Mouse (Mus musculus): Measurements from ENCODE around the gene Asb6.

Gene Asb6

DNA sequence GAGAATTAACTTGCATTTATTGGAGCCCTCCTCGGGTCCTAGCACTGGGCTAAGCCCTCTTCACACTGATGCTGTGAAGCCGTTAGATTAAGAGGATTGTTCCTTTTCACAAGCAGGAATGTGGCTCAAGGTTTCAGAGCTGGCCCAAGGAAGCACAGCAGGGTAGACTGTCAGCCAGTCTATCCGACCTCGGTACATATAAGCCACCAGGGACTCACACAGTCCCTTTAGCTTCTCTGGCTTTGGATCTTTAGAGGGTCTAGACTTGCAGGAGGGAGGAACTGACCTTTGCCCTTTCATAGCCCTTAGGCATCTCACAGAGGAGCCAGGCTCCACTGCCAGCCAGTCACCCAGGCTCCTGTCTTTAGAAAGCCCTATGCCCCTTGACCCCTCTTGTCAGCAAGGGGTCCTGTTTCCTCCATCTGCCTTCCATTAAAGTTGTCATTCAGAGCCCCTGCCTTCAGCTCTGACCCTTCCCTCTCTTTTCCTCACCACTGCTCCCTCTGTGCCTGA is at the start of gene Asb6:
Asb6 (minus strand) TSS at position 51 of the 513 bp plus-strand sequence.
- DNase-seq (ENCODE audit: low spot score): no peak

DNA sequence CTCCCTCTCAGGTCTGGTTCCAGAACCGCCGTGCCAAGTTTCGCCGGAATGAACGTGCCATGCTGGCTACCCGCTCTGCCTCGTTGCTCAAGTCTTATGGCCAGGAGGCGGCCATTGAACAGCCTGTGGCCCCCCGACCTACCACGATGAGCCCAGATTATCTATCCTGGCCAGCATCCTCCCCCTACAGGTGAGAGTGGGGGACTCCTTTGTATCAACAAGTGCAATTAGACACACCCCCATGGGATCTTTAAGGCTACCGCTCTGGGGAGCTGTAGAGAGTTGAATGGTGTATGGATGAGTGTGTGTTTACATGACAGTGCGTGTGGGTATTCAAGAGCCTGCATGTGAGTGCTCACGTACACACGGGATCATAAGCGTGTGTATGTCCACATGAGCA is 49.3 kb upstream of the Asb6 start:
- no peak for DNase-seq (ENCODE audit: low spot score)

DNA sequence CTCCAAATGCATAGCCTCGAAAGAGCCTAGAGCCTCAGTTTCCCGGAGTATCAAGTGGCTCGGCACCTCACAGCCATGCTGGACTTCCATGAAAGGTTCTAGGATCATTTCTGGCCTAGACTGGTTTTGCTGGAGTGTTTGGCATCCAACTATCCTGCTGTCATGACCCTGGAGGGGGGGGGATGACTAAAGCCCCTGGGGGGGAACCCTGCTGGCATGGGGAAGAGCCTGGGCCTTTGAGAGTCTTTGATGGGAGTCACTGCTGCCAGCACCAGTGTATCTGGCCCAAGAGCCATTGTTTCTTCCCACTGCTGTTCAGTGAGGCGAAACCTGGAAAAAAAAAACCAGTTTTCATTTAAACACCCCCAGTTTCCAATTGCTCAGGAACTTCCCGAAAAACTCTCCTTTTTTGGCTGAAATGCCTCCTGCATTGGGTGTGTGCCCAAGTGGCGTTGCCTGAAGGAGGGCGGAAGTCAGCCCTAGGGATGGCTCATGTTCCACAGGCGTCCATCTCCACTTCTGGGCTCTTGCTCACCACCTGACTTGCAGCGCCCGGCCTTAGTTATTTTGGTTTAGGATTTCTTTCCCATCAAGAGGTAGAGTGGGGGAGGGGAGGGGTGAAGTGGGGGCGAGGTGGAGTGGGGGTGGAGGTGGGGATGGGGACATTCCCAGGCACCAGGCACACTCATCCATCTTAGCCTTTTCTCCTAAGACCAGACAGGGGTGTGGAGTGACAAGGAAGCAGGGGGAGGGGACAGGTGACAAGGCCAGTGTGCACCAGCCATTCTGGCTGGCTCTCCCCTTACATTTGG is 45.7 kb upstream of the Asb6 start:
- peak; percentile 81 for DNase-seq (ENCODE audit: low spot score)

DNA sequence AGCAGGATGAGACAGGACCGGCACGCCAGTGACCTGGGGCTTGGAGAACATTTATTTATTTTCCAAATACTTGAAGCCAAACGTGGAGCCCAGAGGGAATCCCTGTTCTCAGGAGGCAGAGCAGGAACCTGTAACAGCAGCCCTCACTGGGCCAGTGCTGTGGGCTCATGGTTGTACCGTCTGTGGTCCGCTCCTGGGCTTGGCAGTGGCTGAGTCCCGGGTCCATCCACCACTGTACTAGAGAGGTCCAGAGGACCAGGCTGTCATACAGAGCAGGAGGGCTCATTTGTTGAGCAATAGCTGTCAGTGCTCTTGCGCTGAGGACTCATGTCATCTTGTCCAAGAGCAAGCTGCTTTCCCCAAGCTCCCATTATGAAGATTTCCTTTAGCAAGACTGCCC is 45.0 kb upstream of the Asb6 start:
- DNase-seq (ENCODE audit: low spot score): no peak

DNA sequence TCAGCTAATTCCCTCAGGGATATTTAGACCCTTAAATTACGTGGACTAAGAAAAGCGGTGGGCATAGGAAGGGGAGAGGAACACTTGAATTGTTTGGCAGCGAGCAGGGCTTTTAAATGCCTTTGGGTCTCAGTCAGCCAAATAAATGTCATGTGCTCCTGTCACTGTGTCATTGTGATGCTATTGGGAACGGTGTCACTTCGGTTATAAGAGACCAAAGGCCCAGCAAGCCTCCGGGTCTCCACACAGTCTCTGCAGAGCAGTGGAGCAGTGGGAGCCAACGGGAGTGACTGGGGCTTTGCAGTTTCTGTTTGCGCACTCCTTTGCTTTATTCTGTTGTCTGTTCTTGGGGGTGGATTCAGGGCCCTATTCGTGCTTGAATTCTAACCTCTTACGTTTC is 44.3 kb upstream of the Asb6 start:
- DNase-seq (ENCODE audit: low spot score): no peak

DNA sequence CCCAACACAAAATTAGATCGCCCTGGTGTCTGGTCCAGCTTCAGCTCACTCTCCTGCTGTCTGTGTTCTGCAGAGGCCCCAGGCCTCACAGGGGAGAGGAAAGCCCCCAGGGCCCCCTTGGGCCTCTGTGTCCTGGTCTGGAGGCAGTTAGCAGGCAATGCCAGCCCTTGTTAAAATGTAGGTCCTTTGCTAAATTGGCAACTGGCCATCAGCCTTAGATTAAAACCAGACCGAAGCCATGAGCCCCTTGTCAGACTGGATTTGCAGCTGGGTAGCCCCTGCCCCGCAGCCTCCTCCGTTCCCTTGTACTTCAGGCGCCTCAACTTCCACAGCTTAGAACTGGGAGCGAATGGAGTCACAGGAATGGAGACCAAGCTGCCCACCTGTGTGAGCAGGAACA is 42.5 kb upstream of the Asb6 start:
- DNase-seq (ENCODE audit: low spot score): no peak

DNA sequence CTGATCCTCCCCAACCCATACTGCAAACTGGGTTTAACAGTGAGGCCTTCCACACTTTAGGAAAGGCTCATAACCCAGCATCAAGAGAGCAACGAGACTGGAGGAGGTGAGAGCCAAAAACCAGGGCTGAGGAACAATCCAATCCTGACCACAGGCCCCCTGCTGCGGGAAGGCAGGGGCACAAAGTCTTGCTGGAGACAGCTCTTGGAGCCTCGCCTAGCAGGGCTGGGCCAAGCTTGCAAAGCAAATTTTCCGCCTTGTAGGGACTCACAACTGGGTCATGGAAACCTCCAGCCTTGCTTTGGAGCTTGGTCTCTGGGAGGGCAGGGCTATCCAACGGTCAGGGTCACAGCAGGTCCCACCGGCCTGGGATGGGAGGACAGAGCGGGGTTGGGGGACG is 40.7 kb upstream of the Asb6 start:
- peak; percentile 33 for DNase-seq (ENCODE audit: low spot score)

DNA sequence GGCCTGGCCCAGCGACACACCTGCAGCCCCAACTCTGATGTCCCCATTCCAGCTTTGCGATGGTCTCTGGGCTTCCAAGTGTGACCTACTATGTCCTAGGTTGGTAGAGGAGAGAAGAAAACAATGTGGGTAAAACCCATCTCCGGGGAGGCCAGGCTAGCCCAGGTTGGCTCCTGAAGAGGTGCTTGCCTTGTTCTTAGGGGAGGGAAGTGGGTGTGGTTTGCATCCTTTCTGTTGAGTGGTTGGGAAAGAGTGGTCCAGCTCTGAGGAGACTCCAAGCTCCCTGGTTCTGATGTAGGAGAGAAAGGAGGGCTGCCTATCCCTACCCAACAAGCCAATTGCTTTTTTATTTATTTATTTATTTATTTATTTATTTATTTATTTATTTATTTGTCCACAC is 35.3 kb upstream of the Asb6 start:
- no peak for DNase-seq (ENCODE audit: low spot score)

DNA sequence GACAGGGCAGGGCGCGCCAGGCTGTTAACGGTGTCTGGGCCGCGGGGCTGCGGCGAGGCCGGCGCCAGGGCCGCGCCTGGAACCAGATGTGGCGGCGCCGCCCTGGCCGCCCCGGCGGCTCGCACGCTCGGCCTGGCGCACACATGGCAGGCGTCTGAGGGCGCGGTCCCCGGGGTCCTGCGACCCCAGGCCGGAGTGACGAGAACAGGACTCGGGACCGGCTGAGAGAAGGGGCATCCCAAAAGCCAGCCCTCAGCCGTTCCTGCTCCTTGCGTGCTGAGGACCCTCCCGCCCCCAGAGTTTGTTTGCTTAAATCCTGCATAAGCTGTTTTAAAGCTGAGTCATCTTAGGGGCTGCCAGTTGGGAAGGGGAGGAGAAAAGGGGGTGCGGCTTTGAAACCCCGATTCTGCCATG is 34.8 kb upstream of the Asb6 start:
- no peak for DNase-seq (ENCODE audit: low spot score)

DNA sequence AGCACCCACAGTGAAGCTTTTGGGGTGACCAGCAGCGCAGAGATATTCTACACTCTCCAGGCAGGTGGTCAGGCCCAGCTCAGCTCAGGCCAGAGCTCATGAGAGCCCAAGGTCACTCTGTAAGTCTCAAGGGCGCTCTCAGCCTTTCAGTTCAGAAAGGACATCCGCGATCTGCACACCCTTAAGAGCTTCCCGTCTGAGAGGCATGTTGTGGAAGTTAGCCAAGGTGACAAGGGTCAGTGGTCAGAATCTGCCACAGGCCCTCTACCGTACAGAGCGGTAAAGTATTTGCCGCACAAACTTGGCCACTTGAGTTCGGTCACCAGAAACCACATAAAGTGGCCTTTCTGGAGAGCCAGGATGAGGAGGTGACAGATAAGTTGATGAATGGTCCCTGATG is 33.4 kb upstream of the Asb6 start:
- no peak for DNase-seq (ENCODE audit: low spot score)

DNA sequence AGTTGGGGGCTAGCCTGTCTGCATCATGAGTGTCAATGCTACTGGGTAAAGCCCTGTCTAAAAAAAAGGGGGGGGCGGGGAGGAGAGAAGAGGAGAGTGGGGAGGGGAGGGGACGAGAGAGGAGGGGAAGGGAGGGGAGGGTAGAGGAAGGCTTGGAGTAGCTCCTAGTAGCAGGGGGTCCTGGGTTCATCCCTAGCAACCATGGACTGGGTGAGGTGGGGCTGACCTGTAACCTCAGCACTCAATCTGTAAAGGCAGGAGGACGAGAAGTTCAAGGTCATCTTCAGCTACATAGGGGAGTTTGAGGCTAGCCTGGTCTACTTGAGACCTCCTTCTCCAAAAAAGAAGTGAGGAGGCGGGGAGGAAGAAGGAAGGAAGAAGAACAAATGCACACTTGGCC is 31.9 kb upstream of the Asb6 start:
- DNase-seq (ENCODE audit: low spot score): no peak

DNA sequence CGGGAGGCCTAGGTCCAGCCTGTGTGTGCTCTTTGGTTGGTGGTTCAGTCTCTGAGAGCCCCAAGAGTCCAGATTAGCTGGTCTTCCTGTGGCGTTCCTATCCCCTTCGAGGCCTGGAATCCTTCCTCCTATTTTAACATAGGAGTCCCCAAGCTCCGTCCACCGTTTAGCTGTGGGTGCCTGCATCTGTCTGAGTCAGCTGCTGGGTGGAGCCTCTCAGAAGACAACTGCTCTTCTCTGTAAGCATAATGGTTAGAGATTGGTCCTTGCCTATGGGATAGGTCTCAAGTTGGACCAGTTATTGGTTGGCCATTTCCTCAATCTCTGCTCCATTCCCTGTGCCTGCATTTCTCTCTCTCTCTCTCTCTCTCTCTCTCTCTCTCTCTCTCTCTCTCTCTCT is 29.6 kb upstream of the Asb6 start:
- no peak for DNase-seq (ENCODE audit: low spot score)

DNA sequence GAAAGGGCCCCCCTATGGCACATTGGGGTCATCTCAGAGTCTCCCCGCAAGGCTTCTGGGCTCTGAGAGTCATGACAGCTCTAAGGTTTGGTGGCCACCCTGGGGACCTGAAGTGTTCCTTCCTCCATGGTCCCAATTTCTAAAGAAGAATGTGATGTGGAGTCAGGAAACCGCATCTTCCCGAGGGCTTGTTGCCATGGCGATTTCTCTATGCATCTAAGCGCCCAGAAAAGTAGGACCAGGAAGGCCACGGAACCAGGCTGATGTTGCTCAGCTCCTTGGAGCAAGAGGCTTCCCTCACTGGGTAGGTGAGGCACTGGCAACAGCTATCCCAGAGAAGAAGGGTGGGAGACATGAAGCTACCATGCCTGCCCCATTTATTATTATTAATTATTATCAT is 26.9 kb upstream of the Asb6 start:
- no peak for DNase-seq (ENCODE audit: low spot score)

DNA sequence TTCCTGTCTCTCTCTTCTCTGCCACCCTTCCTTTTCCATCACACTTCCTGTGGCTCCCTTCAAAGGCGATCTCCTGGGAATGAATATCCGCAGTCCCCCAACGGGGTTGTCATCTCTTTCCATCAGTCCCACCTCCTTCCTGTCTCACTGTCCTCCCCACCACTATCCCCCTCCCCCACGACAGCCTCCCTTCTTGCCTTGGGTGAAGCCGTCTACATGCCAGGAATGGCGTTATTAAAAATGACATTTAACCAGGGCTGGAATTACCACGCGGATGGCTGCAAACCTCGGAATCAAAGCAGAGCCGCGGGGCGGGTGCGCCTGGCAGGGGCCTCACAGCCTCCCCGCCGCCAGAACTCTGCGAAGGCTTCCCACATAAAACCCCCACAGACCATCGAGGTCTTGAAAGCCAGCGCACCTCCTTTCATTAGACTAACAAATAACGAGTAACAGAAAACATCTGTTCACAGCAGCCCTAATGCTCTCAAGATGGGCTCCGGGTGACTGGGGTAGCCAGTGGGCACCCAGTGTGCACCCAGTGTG is 22.7 kb upstream of the Asb6 start:
- DNase-seq (ENCODE audit: low spot score): no peak

DNA sequence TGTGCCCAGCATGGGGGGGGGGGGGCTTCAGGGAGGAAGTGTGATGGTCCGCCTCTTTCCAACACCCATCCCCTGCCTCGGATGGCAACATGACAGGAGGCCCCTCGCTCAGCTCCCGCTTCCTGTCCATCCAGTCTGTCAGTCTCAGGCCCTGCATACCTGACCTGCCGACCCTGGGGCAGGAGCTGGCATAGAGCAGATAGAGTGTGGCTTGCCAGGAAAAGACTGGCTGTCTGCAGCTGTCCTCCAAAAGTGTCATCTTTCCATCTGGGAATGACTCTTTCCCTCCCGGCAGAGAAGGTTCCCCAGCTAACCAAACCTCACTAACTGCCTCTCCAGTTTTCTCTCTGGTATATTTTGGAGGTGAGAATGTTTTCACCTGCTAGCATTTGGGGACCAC is 20.4 kb upstream of the Asb6 start:
- no peak for DNase-seq (ENCODE audit: low spot score)

DNA sequence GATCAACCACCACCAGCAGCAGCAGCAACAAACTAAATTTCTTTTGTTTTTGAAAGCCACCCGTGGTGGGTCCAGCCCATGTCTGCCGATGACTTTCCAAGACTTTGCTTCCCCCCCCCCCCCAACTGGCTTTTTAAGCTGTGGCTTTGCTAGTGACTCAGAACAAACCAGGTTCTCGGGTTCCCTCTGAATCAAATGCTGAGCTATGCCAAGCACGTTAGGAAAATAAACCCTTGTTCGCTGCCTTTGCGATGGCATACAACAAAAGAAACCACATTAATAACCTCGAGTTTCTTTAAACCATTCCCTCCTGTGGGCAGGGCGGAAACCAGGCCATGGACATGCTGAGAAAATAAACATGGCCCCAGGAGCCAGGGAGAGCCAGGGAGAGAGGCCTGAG is 18.1 kb upstream of the Asb6 start:
- no peak for DNase-seq (ENCODE audit: low spot score)

DNA sequence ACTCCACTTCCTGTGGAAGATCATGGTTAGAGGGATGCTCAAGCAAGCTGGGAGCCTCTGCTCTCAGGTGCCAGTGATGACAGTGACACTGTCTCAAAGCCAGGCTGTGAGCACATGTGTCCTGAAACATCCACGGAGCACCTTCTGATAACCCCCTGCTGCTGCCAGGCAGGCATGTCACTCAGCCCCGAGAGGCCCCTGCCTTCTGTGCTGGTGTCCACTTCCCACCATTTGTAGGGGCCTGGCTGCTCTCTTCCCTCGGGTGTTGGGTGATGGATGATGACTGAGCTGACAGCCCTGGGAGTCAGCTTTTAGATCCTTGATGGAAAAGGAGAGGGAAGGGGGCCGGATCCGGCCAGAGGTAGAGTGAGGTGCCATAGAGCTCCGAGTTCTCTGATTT is 16.6 kb upstream of the Asb6 start:
- DNase-seq (ENCODE audit: low spot score): no peak

DNA sequence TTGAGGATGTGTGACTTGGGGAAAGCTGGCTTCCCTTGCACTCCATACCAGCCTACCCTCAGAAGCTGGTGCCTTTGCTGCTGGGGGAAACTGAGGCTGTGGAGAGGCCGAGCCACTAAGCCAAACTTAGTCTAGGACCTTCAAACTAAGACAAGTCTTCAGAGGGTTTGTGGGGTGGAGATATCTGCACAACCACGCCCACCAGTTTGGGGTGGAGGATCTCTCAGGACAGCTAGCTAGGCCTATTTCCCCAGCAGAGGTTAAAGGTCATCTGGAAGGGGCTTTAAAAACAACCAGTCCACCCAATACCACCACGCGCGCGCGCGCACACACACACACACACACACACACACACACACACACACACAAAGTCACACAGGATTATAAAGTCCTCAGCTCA is 16.1 kb upstream of the Asb6 start:
- DNase-seq (ENCODE audit: low spot score): no peak

DNA sequence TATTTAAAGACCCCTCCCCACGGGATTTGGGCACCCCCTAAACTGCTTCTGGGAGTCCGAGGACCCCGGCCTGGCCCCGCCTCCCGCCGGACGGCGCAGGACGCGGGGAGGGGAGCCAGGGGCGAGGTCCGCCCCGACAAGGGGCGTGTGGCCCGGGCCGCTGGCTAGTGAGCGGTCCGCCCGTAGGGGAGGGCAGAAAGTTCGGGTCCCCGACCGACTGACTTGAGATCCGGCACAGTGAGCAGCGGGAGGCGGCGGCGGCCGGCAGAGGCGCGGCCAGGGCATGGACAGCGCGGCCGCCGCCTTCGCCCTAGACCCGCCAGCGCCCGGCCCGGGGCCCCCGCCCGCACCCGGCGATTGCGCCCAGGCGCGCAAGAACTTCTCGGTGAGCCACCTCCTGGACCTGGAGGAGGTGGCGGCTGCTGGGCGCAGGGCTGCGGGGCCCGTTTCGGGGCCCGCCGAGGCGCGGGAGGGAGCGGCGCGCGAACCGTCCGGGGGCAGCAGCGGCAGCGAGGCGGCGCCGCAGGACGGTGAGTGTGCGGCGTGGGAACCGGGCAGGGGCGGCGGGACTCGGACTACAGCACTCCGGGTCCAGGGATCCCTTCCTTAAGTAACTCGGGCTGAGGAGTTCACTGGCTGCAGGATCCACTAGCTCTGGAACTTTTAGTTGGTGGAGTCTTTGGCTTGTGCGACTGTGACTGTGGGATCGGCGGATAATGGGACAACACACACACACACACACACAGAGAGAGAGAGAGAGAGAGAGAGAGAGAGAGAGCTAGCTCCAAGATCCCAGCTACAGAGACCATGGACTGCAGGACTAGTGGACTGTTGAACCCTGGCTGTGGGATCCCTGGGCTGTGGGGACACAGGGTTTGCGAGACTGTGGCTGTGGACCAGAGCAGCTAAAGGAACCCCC is 15.3 kb upstream of the Asb6 start:
- DNase-seq (ENCODE audit: low spot score): peak; percentile 34

DNA sequence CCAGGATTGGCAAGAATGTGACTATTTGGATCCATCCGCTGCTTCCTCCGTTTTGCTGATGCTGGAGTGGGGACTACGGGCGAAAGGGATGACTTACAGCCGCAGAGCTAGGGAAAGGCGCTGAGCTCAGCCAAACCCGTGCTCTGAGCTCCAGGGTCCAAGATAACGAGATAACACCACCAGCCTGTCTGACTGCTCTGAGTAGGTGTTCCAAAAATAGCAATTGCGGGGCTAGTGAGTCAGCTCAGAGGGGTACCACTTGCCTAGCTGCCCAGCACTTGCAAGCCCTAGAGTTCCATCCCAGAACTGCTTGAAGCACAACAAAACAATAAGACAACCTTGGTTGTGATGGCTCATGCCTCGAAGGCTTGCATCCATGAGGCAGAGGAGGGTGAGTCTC is 12.5 kb upstream of the Asb6 start:
- no peak for DNase-seq (ENCODE audit: low spot score)

DNA sequence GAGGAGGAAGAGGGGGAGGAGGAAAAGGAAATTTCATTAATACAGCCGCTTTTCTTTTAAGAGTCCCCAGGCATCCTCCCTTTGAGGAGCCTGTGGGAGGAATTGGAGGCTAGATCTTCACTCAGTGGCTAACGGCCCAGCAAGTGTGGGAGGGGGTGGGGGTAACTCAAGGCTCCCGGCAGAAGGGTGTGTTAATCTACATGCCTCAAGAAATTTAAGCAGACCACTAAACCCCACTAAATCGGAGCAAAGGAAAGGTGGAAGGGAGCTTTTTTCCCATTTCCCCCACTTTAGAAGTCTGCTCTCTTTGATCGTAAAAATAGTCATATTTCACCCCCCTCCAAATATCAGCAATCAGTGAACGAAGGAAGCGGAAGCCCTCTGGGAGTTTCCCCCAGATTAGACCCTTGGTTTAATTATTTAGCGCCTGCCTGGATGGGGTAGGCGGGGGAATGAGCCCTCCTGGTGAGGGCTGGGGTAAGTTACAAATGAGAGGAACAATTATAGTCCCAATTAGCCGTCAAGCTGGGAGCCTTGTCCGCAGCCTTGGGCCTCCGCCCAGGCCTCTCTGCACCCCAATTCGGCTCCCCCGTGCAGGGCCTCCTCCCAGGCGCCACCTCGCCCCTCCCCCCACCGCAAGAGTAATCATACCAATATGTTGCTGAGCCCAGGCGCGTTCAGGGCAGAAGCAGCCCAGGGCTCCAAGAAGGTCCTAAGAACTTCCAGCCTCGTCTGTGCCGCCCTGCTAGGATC is 6.3 kb upstream of the Asb6 start:
- DNase-seq (ENCODE audit: low spot score): no peak

DNA sequence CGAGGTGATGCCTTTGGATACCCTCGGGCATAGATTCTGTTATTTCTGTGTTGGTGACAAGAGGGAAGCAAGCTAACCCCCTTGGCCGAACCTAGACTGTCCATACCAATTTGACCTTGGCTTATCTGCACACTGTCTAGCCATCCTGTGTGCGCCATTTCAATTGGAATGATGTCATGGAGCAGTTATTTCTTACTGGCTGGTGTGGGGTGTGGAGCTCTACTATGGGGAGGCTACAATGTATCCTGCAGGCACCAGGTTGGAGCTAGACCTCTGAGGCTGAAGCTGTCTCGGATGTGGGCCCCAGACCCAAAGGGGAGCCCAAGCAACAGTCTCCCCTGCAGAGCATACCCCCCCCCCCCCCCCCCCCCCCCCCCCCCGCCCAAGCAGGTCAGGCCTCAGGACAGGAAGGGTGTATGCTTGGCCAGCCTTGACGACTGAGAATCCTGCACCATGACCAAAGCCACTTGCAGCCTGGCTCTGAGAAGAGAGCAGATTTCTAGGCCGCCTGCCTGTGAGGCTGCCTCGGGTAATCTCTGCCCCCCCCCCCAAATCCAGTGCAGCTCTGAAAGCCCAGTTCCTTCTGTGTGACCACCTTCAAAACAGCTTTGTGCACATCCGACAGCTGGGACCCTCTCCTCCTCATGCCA is 4.4 kb upstream of the Asb6 start, which contains the start of gene Prrx2:
Prrx2 (plus strand) TSS at position 600 of the 650 bp plus-strand sequence.
- DNase-seq (ENCODE audit: low spot score): no peak

Data from adipocyte (in vitro differentiated cells).